Mouse (Mus musculus): ENCODE data around the gene Gm13090. TPM values are rescaled to one million over a fixed set of nuclear protein-coding genes. Genes with fewer than 3 reads are reported as not detected.

Gm13090 gene
- total RNA-seq, 2 experiments from 2014 or later, result not detected

GRCm38 (mm10) chr4:151135491-151135890 is 46.1 kb downstream of the Gm13090 start:
- ATAC-seq (ENCODE audit: poor library complexity, severe bottlenecking), result no peak

GRCm38 (mm10) chr4:151137701-151138100 is 48.3 kb downstream of the Gm13090 start:
- no peak for ATAC-seq (ENCODE audit: poor library complexity, severe bottlenecking)

GRCm38 (mm10) chr4:151138135-151138534 is 48.8 kb downstream of the Gm13090 start:
- no peak for ATAC-seq (ENCODE audit: poor library complexity, severe bottlenecking)

GRCm38 (mm10) chr4:151138586-151138985 is 49.2 kb downstream of the Gm13090 start:
- no peak for ATAC-seq (ENCODE audit: poor library complexity, severe bottlenecking)

GRCm38 (mm10) chr4:151139053-151139840 is 49.9 kb downstream of the Gm13090 start:
- peak; percentile 64 for ATAC-seq (ENCODE audit: poor library complexity, severe bottlenecking)

- no peak for ATAC-seq (ENCODE audit: poor library complexity, severe bottlenecking)
Observed at GRCm38 (mm10) chr4:151140368-151140982, 51.1 kb downstream of the Gm13090 start.

Other genes with a start within 250 kb of the Gm13090 start
- 1.8 and 3.7 TPM in 2 replicates for gene Errfi1, start 235.7 kb upstream of the Gm13090 start, total RNA-seq (2015)
- gene Errfi1, start 235.7 kb upstream of the Gm13090 start, total RNA-seq (2017), result 2.3 and 3.4 TPM in 2 replicates
- 118 and 123 TPM in 2 replicates for gene Park7, start 175.1 kb upstream of the Gm13090 start, total RNA-seq (2015)
- gene Park7, start 175.1 kb upstream of the Gm13090 start, total RNA-seq (2017), result 153 and 156 TPM in 2 replicates
- 0.11 and 2.2 TPM in 2 replicates for gene Tnfrsf9, start 175.0 kb upstream of the Gm13090 start, total RNA-seq (2015)
- 0.26 and 0.81 TPM in 2 replicates for gene Tnfrsf9, start 175.0 kb upstream of the Gm13090 start, total RNA-seq (2017)
- not detected in 2 replicates for gene Uts2, start 92.5 kb upstream of the Gm13090 start, total RNA-seq (2015)
- gene Uts2, start 92.5 kb upstream of the Gm13090 start, total RNA-seq (2017), result not detected in 2 replicates
- gene Per3, start 44.9 kb upstream of the Gm13090 start, total RNA-seq (2015), result 0.94 and 1.6 TPM in 2 replicates
- 1.2 and 1.5 TPM in 2 replicates for gene Per3, start 44.9 kb upstream of the Gm13090 start, total RNA-seq (2017)
- 134 and 150 TPM in 2 replicates for gene Vamp3, start 31.6 kb upstream of the Gm13090 start, total RNA-seq (2015)
- gene Vamp3, start 31.6 kb upstream of the Gm13090 start, total RNA-seq (2017), result 71.5 and 95.3 TPM in 2 replicates